Mouse (Mus musculus): ENCODE measurements at regions not wholly inside any gene's neighbourhood (a gene's known extent, or its start where the extent isn't known, plus 50 kb on each side); places are given as distances from the start of the nearest gene placed in this dataset.

- DNase-seq: no peak
These were observed 288.4 kb downstream of the Lipi start for GRCm38 (mm10) chr16:75297416-75297815.

GRCm38 (mm10) chr16:75292736-75293428 lies 293.0 kb downstream of the Lipi start:
- no peak for DNase-seq

DNA sequence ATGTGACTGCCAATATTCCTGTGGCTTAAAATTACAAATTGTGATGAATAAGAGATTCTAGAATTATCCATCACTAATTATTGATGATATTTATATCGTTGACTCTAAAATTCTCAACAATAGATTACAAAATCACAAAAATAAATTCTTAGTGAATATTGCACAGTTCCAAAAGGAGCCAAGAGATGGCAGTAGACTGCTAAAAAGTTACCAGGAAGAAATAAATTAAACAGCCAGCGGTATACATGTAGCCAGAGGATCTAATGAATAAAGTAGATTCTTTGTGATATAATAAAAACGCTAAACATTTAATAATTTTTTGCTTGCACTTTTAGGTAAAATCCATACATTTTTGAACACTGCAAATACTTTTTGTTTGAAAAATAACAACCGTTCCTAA lies 294.7 kb downstream of the Lipi start:
- no peak for DNase-seq

- DNase-seq: no peak
These were observed 298.7 kb downstream of the Lipi start for GRCm38 (mm10) chr16:75287150-75287549.

DNA sequence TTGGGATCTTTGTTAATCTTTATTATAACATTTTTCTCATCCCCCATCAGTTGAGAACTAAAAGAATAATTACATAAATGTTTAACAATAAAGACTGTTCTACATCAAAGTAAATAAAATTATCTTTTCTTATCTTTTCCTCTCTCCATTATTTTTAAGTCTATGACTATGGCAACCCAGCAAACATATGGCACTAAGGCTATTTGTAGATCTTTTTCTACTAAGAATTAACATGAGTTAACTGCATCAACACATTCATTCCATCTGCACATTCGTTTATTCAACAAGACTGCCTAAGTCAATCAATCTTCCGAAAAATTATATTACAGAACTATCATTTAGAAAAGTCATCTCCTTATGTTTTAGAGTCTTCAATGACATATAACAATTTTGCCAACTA lies 300.1 kb downstream of the Lipi start:
- no peak for DNase-seq

DNA sequence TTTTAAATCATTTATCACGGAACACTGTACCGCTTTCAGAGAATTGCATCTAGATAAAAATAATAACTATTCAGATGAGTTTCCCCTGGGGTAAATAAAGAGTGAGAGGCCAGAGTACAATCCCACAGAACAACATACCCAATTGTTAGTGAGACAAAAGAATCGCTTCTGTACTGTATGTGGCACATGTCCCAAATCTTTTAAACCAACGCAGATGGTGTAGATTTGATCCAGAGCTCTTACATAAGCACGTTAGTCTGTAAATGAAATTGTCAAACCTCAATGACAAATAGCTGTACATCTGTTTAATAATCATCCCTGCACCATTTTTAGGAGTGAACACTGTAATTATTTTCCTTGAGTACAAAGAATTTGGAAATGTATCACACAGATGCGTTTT lies 322.0 kb downstream of the Lipi start:
- no peak for DNase-seq

DNA sequence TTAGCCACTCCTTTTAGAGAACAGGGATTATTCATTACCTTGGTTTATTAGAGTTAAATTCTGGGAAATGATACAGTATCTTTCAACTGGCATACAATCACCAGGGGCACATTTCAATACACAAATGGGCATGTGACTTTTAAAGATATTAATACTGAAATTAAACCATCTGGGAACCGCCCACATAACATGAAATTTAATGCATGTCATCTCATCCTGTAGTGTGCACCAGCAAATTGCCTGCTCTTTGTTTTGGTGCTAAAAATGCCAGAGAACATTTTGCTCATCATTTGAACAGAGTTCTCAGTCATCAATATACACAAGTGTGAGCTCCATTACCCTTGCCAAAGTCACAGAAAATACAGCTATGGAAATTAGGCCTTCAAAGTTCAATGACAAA lies 330.9 kb downstream of the Lipi start:
- DNase-seq: no peak

GRCm38 (mm10) chr16:75249170-75249569 lies 336.7 kb downstream of the Lipi start:
- no peak for DNase-seq

DNA sequence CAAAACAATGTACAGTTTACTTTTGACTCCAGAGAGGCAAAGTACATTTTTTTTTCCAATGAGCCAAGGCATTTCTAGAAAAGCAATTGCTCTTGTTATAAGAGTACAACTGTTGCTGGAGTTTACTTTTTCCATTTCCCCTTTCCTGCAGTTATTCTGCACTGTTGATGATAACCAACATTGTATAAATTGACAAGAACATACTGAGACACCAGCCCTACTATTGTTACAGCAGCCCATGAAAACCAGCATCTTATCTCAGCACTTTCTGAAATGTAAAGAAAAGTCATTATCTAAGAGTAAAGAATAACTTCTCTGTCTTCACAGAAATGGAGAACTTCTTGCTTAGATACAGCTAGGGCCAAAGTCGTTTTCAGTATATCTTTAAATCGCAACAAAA lies 345.5 kb downstream of the Lipi start:
- DNase-seq: no peak

DNA sequence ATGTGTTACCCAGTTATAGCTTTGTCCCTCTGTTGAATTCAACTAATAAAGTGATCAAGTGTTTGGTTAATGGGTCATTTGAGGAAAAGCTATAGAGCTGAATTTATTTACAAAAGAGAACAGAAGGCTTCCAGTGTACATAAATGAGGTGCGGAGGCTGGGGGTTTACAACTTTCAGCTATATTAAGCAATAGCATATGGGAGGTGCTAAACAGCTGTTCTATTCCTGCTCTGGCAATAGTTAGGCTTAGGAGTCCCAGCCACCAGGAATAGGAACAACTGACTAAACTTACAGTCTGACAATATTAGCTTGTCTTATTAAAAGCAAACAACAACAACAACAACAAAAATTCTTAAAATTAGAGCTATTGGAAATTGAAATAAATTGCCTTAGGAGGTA lies 353.7 kb downstream of the Lipi start:
- no peak for DNase-seq

- no peak for DNase-seq
These were observed 392.5 kb downstream of the Lipi start for GRCm38 (mm10) chr16:75193404-75193803.

DNA sequence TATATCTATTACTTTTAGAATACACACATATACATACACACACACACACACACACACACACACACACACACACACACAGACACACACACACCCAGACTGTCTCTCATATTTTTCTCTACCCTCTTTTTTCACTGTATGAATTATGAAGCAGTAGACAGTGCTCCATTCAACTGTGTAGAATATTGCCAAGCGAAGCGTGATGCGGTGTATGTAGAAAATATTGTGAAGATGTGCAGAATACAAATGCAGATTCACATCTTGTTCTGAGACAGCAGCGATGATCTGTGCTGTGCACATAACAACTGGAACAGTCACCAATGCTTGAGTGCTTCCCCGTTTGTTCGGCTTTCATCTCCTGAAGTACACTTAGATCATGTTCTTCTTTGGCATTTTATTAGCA lies 395.5 kb downstream of the Lipi start:
- DNase-seq: no peak

DNA sequence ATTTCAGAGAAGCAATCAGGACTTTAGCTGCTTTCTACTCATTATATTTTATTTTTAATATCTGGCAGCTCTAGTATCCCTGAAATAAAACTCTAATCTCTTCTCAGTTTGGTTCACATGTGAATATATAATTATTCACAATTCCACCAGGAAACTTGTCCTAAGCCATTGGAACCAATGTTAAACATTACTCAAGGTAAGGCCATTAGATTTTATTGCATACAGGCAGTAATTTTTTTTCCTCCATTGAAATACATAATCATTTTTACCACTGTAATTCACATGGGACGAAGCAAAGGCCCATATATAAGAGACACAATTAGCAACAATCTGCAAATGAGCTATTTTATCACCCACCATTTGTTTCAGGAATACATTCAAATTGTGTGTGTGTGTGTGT lies 419.8 kb downstream of the Lipi start:
- DNase-seq: no peak

GRCm38 (mm10) chr16:75164969-75165726 lies 420.7 kb downstream of the Lipi start:
- no peak for DNase-seq

DNA sequence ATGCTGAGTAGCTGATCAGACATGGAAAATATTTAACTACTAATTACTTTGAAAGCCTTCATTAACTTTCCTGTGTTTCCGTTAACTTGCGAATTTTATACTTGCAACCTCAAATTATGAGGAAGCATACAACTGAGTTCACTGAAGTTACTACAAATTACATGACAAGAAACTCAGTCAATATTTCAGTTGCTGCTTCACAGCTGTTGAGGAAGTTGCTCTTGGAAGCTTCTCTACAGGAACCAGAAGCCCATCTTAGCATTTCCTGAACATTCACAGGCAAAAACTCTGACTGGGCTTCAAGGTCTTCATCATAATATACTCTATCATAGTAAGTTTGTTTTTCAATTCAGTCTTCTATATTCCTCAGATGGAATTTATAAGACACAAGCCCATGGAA lies 426.1 kb downstream of the Lipi start:
- no peak for DNase-seq

GRCm38 (mm10) chr16:75155441-75156038 lies 430.3 kb downstream of the Lipi start:
- no peak for DNase-seq
